Mouse (Mus musculus) fibroblast of lung, adult 2 months (primary cell): ENCODE measurements at regions not wholly inside any gene's neighbourhood (a gene's known extent, or its start where the extent isn't known, plus 50 kb on each side); places are given as distances from the start of the nearest gene placed in this dataset.

Source experiments
- DNase-seq: peaks from one replicate; pipeline ENCODE4 v3.0.0-alpha.2; 2011; ENCODE audit warnings: low read depth

DNA sequence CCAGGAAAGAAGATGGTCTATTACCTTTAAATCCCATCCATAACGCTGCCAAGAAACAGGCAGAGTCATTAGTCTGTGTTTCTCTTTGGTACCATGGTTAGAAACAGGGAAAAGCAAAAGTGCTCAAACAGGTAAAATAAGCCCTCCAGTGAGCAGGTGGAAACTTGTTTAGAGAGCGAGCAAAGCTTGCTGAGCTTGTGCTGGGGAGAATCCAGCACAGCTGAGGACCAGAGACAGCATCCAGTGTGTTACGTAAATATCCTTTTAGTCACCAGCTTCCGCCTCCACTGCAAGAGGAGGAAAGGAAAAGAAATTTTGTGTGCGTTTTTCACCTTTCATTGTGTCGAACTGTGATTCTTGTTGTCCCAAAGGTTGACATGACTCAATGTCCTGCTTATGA is 586.0 kb upstream of the A1bg start:
- no peak for DNase-seq

DNA sequence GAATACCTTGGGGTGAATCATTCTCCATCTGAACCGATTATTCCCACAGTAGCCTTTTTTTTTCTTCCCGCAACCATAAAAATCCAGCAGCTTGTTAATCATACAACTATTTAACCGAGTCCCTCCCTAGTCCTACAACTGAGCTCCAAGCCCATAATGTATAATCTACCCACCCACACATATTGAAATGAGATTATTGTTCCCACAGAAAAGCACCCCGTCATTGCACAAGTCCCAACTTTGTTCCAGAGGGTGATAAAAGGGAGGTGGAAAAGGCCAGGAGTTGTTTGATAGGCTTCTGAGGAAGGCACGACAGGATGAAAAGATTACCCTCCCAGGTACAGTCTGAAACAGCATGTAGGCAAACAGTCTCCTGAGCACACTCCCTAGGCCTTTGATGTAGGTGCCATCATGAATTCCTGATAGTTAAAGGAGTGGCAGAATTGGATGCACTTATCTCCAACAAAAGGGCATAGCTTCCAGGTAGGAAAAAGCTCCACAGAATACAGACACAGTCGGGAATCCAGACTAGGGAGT is 583.6 kb upstream of the A1bg start:
- DNase-seq = no peak

DNA sequence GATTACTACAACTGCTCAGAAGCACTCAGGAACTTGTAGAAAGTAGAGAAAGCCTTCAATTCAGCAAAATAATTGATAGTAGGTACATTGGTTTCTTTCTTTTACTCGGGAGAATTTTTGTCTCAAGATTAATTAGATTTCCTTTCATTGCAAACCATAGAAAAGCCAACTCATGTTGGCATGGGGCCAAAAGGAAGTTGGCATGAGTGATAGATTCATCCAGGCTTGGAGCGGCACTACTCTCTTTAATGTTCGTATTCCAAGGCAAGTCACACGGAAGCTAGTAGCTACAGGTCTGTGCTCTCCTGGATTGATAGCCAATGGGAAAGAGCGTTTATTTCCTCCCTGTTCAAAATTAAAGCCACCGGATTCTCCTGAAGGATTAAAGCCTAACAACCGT is 580.6 kb upstream of the A1bg start:
- no peak for DNase-seq

DNA sequence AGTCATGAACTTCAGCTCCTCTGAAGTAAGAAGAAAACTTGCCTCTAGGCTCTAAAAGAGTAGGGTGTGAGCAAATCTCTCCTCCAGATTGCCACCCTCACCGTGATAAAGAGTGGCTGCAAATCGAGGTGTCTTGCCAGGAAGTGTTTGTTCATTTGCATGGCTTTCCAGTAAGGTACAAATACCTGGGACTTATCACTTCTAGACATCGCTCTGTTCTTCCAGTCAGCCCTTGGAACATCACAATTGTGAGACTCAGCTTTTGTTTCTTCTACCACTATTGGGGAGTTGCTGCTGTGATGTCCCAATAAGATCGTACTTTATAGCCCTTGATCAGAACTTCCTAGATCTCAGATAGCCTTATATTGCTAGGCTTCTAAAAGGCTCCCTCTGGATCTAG is 566.9 kb upstream of the A1bg start:
- no peak for DNase-seq

DNA sequence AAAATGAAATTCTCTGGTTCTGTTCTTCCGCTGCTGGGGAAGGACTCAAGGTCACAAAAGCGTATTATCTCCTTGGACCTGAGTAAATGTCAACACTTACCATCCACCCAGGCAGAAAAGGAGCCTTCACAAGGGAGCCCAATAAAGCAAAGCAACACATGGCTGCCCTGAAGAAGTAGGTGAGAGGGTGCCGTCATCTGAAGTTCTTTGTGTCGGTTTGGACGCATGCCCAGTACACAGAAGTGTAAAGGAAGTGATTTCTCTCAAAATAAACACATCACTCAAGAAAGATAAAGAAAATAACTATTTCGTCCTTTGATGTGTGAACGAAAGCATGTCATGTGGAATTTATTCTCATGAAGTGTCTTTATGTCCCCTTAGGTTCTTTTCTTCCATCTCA is 559.0 kb upstream of the A1bg start:
- DNase-seq = no peak

DNA sequence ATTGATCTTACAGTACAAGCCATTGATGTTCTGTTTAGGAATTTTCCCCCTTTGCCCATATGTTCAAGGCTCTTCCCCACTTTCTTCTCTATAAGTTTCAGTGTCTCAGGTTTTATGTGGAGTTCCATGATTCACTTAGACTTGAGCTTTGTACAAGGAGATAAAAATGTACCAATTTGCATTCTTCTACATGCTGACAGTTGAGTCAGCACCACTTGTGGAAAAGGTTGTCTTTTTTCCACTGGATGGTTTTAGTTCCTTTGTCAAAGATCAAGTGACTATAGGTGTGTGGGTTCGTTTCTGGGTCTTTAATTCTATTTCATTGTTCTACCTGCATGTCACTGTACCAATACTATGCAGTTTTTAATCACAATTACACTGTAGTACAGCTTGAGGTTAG is 551.1 kb upstream of the A1bg start:
- no peak for DNase-seq

DNA sequence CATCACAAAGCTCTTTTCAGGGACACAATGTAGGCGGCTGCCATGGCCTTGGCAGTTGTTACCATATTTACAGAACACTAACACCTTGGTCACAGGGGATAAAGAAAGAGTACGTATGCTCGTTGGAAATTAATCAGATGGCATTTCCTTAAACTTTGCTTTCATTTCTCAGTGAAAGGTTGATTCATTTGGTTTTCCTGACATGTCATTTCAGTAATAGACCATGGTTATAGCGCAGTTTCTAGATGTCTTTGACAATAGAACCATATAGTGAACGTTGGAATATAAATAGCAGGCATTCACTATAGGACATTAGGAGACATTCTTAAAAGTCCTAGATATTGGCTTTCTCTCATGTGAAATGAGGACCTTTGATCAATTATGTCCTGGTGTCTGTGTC is 532.2 kb upstream of the A1bg start:
- no peak for DNase-seq

DNA sequence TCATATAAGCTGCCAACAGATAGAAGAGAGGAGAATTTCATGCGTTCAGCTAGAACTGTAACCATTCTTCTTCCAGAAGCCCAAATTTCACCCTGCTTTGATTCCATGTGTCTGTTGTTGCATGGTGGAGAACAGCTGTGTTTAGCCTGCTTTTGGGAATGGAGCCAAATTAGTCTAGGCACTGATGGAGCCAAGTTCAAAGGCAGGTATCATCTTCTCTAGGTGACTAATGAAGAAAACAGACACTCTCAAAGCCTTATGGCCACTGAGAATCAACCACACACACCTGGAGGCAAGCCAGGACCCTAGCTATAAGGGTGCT is 531.5 kb upstream of the A1bg start:
- DNase-seq = no peak

DNA sequence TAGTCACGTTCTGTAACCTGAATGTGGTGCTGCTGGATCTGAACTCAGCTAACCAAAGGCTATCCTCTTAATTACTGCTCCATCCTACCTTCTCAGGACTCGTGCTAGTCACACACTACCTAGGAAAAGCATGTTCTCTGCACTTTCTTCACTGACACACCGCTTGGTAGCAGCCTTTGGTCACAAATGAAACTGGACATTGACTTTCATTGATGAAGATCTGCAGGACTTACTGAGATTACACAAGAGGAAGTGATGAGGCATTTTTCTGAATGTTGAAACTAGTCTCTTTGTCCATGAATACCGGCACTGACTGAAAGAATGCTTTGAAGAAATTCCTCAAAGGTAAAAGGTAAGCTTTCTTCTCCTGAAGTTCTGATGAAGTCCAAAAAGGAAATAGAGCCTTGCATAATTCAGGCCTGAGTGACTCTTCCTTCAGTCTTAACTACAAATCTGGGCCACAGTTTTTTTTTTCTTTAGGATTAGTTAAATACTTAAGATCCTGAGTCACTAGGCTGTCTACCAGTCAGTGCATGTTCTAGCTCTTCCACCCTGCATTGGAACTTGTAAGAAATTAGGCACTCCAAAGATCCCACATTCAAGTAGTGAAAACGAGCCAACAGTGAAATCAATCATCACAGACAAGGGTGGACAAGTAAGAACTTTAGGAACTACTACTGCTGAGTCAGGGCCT is 531.0 kb upstream of the A1bg start:
- peak; percentile 47 for DNase-seq

DNA sequence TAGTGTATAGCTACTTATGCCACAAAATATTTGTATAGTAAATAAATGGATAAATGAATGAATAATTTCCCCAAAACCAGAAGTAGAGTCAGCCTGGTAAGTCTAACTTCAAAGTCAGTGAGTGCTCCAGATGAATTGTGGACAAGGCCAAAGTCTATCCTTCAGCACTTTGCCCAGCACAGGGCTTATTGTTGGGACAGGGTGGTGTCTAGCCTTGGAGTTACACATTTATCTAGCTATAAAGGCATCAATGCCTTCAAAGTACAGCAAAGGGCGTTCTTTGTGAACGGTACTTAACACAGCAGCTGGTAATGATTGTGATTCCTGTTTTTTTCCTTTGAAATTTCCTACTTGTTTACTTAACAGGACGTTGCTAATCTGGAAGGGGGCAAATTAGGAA is 527.4 kb upstream of the A1bg start:
- no peak for DNase-seq

DNA sequence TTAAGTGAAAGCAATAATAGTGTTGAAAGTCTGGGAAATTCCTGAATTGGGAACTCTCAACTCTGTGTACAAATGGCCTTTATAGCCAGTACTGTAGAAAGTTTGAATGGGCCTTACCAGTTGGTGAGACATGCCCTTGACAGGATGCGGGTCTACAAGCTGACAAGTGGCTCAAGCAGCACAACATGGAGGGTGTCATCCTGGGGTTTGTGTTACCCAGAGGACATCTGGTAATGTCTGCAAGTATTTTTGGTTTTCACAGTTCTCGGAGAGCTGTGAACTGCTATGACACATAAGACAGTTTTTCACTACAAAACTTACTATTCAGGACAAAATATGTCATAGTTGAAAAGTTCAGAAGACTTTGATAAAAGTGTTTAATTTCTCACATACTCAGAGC is 525.7 kb upstream of the A1bg start:
- no peak for DNase-seq

DNA sequence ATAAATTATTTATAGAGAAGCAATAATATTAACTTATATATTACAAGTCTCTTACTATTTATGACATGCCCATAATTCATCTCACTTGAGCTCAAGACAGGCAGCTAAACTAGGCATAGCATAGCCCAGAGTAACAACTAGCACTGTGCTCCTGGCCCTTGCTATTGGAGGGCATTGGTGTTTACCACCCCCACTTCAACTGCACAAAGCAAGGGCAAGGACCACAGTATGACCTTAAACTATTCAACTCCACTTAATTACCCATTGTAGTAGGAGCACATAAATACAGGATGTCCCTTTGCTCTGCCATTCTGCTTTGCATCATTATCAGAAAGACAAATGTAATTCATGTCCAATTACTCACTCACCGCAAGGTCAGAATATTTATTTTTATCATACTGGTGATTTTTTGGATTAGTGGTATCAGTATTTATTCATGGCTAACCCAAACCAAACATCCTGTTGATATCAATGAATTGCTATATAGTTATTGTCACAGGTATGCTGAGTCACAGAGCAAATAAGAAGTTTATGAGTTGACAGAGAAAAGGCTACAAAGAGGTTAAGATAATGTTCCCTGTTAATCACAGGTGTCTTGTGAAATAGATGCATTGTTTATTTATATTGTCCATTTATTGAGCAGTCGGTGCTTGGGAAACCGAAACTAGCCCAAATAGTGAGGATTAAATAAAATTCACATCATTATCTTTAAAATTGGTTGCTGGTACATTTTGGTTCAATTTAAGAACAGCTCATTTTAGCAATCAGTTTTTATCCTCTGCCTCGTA is 523.4 kb upstream of the A1bg start:
- no peak for DNase-seq

DNA sequence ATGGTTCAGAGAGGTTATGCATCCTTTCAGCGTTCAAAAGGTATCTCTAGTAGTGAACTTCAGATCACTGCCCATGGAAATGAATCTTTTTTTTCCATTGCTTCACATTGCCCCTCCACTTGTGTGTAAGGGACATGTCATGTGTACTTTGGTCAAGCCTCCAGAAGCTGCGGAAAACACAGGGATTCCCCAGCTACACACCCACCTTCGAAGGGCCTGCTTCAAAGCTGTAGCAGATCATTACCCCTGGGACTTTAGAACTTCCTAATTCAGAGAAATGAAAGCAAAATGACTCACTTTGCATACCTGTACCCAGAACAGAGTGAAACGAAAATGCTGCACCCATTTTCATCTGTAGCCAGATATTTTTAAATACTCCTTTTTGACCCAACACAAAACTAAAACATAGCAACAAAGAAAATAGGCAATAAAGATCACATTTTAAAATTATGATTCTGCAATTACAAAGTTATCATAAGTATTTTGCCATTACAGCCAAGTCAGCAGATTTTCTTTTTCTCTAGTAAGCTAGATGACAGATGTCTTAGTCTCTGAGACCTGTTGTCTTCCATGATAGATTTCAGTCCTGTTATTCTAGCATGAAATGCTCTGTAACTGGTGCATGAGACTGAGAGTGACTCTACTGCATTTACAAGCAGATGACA is 519.1 kb upstream of the A1bg start:
- no peak for DNase-seq

DNA sequence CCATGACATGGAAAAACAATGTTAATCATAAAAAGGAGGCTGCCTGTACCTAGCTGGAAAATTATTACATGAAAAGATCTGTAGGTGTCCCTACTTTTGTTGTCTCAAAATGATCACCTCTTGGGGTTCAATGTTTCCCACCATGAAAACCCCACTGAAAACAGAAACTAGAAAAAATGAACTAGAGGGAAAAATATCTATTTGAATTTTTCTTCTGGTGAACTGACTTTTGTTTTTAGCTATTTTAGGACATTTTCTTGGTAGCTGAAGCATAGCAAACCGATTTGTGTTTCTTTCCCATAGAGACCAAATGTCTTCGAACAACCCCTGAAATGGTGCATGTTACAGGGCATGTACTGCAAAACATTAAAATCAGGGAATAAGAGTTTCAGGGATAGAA is 518.2 kb upstream of the A1bg start:
- DNase-seq = no peak

DNA sequence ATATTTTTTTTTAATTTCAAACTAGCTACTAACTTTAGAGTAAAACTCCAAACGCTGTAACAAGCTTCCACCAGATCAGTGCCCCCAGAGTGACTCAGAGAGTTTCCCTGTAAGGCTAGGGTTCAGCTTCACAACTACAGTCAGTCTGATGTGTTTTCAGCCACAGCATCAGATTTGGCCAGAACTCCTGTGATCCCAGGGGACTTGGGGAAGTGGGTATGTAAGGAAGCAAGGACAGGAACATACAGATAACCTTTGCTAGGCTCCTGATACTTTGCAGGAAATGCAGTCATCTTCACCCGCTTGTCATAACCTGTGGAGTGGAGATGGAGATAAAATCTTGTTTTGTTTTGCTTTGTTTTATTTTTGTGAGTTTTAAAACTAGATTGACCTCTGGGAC is 517.5 kb upstream of the A1bg start:
- DNase-seq = no peak

DNA sequence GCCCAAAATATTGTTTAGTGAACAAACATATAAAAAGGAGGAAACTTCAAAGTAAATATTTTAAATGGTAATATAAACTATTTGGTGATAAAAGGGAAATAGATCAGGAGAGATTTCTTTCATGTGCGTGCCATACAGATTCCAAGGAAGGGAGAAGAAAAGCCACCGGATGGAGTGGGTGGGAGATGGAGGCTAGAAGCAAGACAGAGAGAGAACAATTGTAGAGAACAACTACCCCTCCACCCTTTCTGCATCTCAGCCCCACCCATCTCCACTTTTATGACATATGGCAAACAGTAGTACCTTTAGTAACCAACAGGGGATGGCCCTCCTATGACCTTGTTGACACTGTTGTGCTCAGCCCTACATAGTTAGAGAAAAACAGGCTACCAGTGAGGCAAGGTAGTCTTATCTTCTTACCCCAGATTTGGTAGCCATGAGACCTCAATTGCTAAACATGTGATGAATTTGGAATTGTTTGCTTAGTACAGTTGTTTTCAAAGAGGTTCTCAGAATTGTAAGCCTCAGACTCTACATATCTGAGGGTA is 516.9 kb upstream of the A1bg start:
- no peak for DNase-seq

DNA sequence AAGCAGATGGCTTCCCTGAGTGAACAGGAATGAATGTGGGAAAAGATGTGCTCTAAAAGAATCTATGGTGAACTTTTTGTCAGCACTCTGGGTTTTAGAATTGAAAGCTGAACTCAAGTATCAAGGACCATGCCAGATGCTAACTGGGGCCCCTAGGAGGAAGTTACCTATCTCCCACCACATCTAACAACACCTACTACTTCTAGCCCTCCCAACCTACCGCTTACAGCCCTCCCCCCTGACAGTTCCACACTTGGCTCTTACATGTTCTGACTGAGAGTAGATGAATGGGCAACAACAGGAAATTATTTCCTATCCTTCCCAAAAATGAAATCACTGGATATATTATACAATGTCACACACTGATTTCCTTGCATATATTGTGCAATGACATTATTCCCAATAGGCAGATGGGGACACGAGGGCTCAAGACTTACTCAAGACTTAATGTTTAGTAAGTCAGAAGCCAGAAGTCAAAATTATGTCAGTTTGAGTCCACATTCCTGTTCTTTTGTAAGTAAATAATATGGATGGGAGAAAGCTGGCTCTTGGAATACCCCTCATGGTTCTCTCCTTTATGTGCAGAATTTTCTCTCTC is 506.1 kb upstream of the A1bg start:
- no peak for DNase-seq

DNA sequence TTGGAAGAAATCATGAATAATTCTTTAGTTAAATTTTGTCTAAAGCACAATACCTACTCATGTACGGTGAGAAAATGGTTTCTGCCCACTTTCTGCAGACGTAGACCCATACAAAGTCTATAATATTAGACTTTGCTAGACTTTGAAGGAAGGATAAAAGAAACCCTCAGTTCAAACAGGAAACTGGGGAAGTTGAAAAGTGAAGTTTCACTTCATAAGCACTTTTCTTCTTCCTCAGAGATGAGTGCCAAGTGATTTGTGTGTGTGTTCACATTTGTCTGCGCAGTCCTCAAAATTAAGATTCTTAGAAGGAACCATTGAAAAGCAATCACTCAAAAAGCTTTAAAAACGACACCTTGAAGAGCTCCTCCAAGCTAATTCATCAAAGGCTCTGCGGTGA is 500.2 kb upstream of the A1bg start:
- no peak for DNase-seq

DNA sequence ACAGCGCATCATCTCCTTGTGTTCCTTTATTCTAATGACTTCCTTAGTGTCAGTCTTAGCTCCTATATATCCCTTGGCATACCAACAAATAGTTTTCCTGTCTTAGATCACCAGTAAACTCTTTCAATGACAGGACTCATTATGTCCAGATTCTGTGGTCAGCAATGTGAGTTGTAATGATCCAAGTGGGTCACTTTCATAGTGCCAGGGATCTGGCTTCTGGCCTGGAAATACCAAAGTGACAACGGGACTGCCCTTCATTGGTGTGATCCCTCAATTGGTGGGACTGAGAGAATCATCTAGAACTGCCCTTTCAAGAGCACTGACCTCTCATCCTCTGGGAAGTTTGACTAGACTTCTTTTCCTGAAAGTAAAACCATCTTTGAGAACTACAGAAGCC is 494.7 kb upstream of the A1bg start:
- no peak for DNase-seq

DNA sequence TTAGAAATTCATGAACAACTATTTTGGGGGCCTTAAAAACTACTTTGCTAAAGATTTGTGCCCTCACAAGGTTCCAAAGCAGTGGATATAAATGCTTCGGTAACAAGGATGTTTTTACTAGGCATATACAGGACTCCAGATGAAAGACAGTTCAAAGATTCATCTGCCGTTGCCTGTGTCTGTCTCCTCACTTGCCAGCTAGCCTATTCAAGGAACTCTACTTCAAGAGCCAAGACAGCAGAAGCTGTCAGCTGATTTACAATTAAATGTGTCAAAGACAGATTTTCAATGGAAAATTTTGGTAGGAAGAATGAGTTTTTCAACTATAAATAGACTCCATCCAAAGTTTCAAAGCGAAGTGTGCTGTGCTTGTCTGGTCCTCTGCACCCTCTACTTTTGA is 494.0 kb upstream of the A1bg start:
- DNase-seq = no peak

DNA sequence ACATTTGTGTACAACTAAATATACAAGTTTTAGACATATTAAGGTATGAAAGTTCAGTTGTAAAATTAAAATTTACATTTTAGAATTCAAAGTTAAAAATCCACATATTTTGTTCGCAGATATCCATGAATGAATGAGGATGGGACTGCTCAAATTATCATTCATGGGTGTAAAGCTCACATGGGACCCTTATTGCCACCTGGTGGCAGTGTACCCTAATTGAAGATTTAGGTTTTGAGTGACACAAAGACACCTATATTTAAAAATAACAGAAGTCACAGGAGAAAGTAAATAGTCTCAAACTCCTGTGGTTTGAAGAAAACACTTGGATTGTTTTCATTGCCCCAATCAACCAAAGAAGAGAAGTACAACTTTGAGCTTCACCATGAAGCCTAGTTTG is 492.8 kb upstream of the A1bg start:
- no peak for DNase-seq

DNA sequence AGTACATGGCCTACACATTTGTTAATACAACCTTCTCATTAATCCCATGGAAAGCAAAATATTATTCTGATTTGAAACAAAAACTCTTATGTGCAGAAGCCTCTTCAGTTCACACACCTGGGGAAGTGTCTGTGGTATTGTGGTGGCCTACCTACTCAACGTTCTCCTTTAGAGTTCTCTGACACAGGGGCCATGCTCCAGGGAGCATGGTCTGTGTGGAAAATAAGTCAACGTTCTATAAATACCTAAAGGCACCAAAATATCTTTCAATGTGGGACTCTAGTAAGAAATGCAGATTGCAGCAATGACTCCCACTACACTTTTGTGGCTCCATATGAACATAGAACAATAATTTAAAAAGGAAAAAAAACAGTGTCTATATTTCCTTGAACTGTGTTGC is 489.0 kb upstream of the A1bg start:
- no peak for DNase-seq

DNA sequence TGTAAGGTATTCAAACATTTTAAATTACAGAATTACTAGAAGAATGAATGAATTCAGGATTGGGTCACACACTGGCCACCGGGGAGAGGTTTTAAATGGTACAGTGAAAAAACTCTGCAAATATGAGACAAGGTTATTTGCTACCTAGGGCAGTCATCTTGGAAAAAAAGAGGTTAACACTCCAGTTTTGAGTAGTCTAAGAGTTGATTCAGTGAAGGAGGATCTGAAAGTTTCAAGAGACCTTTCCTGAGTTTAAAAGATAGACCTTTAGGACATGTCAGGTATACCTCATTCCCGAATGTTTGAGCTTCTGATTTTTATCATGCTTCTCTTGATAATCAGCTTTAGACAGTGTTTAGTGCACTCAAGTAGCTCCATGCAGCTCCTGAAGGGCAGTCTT is 488.0 kb upstream of the A1bg start:
- DNase-seq = no peak
